Mouse (Mus musculus): Measurements from ENCODE around the gene Adamts2. TPM values are rescaled to one million over a fixed set of nuclear protein-coding genes. Genes with fewer than 3 reads are reported as not detected.

The Adamts2 gene
- polyA plus RNA-seq, 1 experiment = 3.2 TPM

DNA sequence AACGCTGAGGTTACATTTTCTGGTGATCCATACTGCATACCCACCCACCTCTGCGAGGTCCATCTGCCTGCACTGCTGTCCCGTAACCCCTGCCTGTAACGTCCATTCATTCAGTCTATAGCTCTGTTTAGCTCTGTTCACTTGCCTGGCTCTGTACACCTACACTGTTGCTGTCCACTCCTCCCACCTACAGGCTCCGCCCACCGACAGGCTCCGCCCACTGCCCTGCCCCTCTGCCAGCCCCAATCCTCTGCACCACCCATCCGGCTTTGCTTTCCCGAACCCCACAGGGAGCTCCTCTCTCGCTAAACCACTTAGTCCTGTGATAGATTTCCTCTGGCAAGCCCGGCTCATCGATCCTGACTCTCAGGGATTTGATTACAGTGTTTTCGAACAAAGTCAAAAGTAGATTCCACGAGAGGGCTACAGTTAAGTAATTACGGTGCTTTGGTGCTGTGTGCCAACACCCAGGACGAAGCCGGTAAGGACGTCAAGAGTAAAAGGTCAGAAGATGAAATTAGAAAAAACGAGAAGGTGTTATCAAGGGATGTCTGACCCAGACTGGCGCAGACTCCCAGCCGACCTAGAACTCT, 111.8 kb downstream of the Adamts2 start:
- peak overlapping the region; percentile 2; the same call in 1 of the 2 replicates for H3K4me3 ChIP-seq (ENCODE audit: control insufficient read depth, low read depth, low read length)
- no peaks in the 10 kb centered on the region for H3K27me3 ChIP-seq (ENCODE audit: control insufficient read depth, insufficient read depth, low read length)
- TF ChIP-seq POLR2A (IDR thresholded peaks at IDR 0.05; ENCODE audit: control insufficient read depth, low read depth, low read length) = no peak
- TF ChIP-seq CTCF (IDR thresholded peaks at IDR 0.05; ENCODE audit: control insufficient read depth, insufficient read depth, insufficient replicate concordance, low read depth, low read length) = no peak

DNA sequence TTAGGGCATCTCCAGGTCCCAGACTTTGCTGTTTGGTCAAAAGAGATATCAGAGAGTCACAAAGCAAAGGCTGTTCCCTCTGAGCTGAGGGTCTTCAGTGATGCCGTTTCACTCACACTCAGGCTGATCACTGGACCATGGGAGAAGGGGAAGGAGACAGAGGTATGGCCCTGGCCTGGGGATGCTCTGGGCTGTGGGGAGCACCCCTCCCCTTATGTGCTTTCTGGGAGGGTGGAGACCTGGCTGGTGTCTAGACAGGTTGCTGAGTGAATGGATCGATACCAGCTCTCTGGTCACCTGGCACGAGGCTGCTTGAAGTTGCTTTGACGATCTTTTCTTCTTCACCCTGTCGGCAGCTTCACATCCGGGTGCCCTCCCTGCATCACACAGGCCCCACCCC, 113.2 kb downstream of the Adamts2 start:
- no peak for TF ChIP-seq POLR2A (IDR thresholded peaks at IDR 0.05; ENCODE audit: control insufficient read depth, low read depth, low read length)
- TF ChIP-seq CTCF (IDR thresholded peaks at IDR 0.05; ENCODE audit: control insufficient read depth, insufficient read depth, insufficient replicate concordance, low read depth, low read length) = no peak
- no peak overlapping the region for H3K4me3 ChIP-seq (ENCODE audit: control insufficient read depth, low read depth, low read length)
- H3K4me1 ChIP-seq (ENCODE audit: control insufficient read depth, insufficient read depth, low read length) = peaks cover 4% of the 10 kb centered on the region
- no peaks in the 10 kb centered on the region for H3K27me3 ChIP-seq (ENCODE audit: control insufficient read depth, insufficient read depth, low read length)
- no peaks in the 10 kb centered on the region for H3K36me3 ChIP-seq (ENCODE audit: control insufficient read depth, insufficient read depth, low read length)
- H3K27ac ChIP-seq (ENCODE audit: control insufficient read depth, insufficient read depth, low read depth, low read length) = no peak overlapping the region

More for the DNA sequence above, 111.8 kb downstream of the Adamts2 start:
- no peak overlapping the region for H3K27ac ChIP-seq (ENCODE audit: control insufficient read depth, insufficient read depth, low read depth, low read length)
- no peaks in the 10 kb centered on the region for H3K36me3 ChIP-seq (ENCODE audit: control insufficient read depth, insufficient read depth, low read length)
- peaks cover 4% of the 10 kb centered on the region for H3K4me1 ChIP-seq (ENCODE audit: control insufficient read depth, insufficient read depth, low read length)

DNA sequence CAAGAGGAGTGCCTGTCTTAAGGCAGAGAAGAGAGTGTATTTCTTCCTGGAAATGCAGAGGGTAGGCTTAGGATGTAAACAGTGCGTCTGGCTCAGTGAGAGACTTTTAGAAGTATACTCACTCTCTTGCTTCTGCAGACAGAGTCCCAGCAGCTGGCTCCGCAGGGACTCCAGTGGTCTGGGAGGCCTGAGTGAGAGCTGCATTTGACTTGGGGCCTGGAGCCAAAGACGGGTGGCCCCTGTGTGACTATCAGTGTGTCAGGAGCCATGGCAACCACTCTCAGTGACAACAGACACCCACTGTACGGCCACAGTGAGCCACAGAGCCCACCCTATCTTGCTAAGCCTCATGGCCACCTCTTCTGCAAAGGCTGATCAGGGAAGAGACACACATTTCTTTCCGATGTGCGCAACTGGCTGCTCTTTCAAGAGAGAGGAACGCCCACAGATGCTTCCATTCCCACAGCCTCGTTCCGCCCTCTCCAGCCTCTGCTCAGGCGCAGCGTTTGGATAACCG, 115.6 kb downstream of the Adamts2 start:
- Histone ChIP-seq H3K27me3 (ENCODE audit: control insufficient read depth, insufficient read depth, low read length) (no peaks in the 10 kb centered on the region), H3K4me3 (ENCODE audit: control insufficient read depth, low read depth, low read length) (no peak overlapping the region), H3K36me3 (ENCODE audit: control insufficient read depth, insufficient read depth, low read length) (no peaks in the 10 kb centered on the region), H3K27ac (ENCODE audit: control insufficient read depth, insufficient read depth, low read depth, low read length) (peak overlapping the region; percentile 47), H3K4me1 (ENCODE audit: control insufficient read depth, insufficient read depth, low read length) (peaks cover 4% of the 10 kb centered on the region)
- TF ChIP-seq CTCF (IDR thresholded peaks at IDR 0.05; ENCODE audit: control insufficient read depth, insufficient read depth, insufficient replicate concordance, low read depth, low read length) (no peak), POLR2A (IDR thresholded peaks at IDR 0.05; ENCODE audit: control insufficient read depth, low read depth, low read length) (no peak)

DNA sequence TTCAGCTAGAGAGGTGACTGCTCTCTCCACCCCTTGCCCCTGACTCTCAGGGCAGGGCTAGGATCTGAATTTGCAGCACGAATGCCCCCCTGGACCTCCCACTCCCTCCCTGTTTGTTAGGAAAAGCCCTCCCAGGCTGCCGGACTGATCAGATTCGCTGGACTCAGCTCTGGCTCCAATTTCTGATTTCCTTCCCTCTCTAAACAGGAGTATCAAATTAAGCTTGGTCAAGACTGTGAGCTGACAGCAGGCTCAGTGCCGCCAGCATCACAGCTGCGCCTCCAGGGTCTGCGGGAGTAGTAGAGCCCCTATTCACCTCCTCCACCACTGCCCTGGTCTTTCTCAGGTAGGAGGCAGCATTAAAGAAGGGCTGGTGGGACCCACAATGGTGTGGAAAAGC, 117.0 kb downstream of the Adamts2 start:
- H3K27me3 ChIP-seq (ENCODE audit: control insufficient read depth, insufficient read depth, low read length) = no peaks in the 10 kb centered on the region
- H3K4me1 ChIP-seq (ENCODE audit: control insufficient read depth, insufficient read depth, low read length) = no peaks in the 10 kb centered on the region; the same call in 1 of the 2 replicates
- no peaks in the 10 kb centered on the region for H3K36me3 ChIP-seq (ENCODE audit: control insufficient read depth, insufficient read depth, low read length)
- no peak overlapping the region for H3K4me3 ChIP-seq (ENCODE audit: control insufficient read depth, low read depth, low read length)
- no peak for TF ChIP-seq POLR2A (IDR thresholded peaks at IDR 0.05; ENCODE audit: control insufficient read depth, low read depth, low read length)
- TF ChIP-seq CTCF (IDR thresholded peaks at IDR 0.05; ENCODE audit: control insufficient read depth, insufficient read depth, insufficient replicate concordance, low read depth, low read length) = no peak
- no peak overlapping the region for H3K27ac ChIP-seq (ENCODE audit: control insufficient read depth, insufficient read depth, low read depth, low read length)

DNA sequence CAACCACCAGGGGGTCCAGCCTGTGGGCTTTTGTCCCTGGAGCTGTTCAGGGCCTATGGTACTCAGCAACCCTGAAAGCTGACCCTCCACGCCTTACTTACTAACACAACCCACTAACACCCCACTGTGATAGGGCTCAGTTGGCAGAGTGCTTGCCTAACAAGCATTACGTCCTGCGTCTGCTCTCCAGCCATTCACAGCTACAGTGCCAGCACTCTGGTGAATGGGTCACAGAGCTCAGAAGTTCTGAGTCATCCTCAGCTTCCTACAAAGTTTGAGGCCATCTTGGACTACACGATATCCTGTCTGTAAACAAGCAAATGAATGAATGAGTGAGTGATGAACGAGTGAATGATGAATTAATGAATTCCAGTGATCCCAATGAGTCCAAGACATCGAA, 118.5 kb downstream of the Adamts2 start:
- Histone ChIP-seq H3K27ac (ENCODE audit: control insufficient read depth, insufficient read depth, low read depth, low read length) (no peak overlapping the region), H3K36me3 (ENCODE audit: control insufficient read depth, insufficient read depth, low read length) (no peaks in the 10 kb centered on the region), H3K27me3 (ENCODE audit: control insufficient read depth, insufficient read depth, low read length) (no peaks in the 10 kb centered on the region), H3K4me1 (ENCODE audit: control insufficient read depth, insufficient read depth, low read length) (no peaks in the 10 kb centered on the region; the same call in 1 of the 2 replicates), H3K4me3 (ENCODE audit: control insufficient read depth, low read depth, low read length) (no peak overlapping the region)
- TF ChIP-seq POLR2A (IDR thresholded peaks at IDR 0.05; ENCODE audit: control insufficient read depth, low read depth, low read length) = no peak
- TF ChIP-seq CTCF (IDR thresholded peaks at IDR 0.05; ENCODE audit: control insufficient read depth, insufficient read depth, insufficient replicate concordance, low read depth, low read length) = no peak

- Histone ChIP-seq H3K36me3 (ENCODE audit: control insufficient read depth, insufficient read depth, low read length) (no peaks in the 10 kb centered on the region), H3K4me1 (ENCODE audit: control insufficient read depth, insufficient read depth, low read length) (no peaks in the 10 kb centered on the region; the same call in 1 of the 2 replicates), H3K4me3 (ENCODE audit: control insufficient read depth, low read depth, low read length) (no peak overlapping the region), H3K27ac (ENCODE audit: control insufficient read depth, insufficient read depth, low read depth, low read length) (no peak overlapping the region), H3K27me3 (ENCODE audit: control insufficient read depth, insufficient read depth, low read length) (no peaks in the 10 kb centered on the region)
- TF ChIP-seq POLR2A (IDR thresholded peaks at IDR 0.05; ENCODE audit: control insufficient read depth, low read depth, low read length) (no peak), CTCF (IDR thresholded peaks at IDR 0.05; ENCODE audit: control insufficient read depth, insufficient read depth, insufficient replicate concordance, low read depth, low read length) (no peak)
Observed at GRCm38 (mm10) chr11:50720856-50721550, 119.1 kb downstream of the Adamts2 start.

- no peaks in the 10 kb centered on the region for H3K4me1 ChIP-seq (ENCODE audit: control insufficient read depth, insufficient read depth, low read length)
- no peak overlapping the region for H3K4me3 ChIP-seq (ENCODE audit: control insufficient read depth, low read depth, low read length)
- no peak overlapping the region for H3K27ac ChIP-seq (ENCODE audit: control insufficient read depth, insufficient read depth, low read depth, low read length)
- TF ChIP-seq CTCF (IDR thresholded peaks at IDR 0.05; ENCODE audit: control insufficient read depth, insufficient read depth, insufficient replicate concordance, low read depth, low read length) (no peak), POLR2A (IDR thresholded peaks at IDR 0.05; ENCODE audit: control insufficient read depth, low read depth, low read length) (no peak)
- H3K27me3 ChIP-seq (ENCODE audit: control insufficient read depth, insufficient read depth, low read length) = no peaks in the 10 kb centered on the region
- no peaks in the 10 kb centered on the region for H3K36me3 ChIP-seq (ENCODE audit: control insufficient read depth, insufficient read depth, low read length)
Observed at GRCm38 (mm10) chr11:50725595-50725994, 123.7 kb downstream of the Adamts2 start.
